Mouse (Mus musculus): ENCODE results near the gene Capn2. TPM values are rescaled to one million over a fixed set of nuclear protein-coding genes. Genes with fewer than 3 reads are reported as not detected.

Capn2 gene
- total and polyA plus RNA-seq, 2 experiments = 9.3 to 27.8 TPM

DNA sequence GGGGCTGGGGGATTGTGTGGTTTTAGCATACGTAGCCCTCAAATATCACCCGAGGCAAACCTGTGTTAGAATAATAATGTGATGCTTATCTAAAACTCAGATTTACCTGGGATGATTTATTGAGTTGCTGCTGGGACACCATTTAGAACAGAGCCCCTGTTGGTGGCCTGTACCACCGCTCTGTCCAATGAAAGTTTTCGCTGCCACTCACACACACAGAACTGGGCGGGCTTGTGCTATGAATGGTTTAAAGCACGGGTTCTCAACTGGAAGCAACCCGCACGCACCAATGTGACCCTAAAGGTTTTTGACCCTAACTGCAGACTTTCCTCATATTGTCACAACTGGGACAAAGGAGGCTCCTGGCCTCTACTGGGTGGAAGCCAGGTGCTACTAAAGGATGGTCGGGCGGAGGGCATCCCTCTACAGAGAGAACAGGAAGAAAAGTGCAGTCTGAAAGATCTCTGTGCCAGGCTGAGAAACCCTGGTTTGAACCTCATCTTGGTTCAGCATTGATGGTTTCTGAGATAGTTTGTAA, 804 bp upstream of the Capn2 start:
- Histone ChIP-seq H3K27ac (replicated peaks; ENCODE audit: insufficient read depth, low read depth, low read length) (no peak overlapping the region), H3K36me3 (ENCODE audit: control insufficient read depth, insufficient read depth, low read length) (no peaks in the 10 kb centered on the region), H3K4me3 (ENCODE audit: insufficient read depth, low read depth, low read length) (no peak overlapping the region), H3K4me1 (ENCODE audit: control insufficient read depth, insufficient read depth, low read length) (0 out of 2 replicates have a peak, but pooled peaks cover 4% of the 10 kb centered on the region), H3K27me3 (ENCODE audit: control insufficient read depth, insufficient read depth, low read length) (no peaks in the 10 kb centered on the region), H3K9ac (ENCODE audit: low read depth, low read length) (no peak overlapping the region), H3K79me2 (ENCODE audit: control insufficient read depth, insufficient read depth, low read length) (peaks cover 11% of the 10 kb centered on the region; the same call in 1 of the 2 replicates)
- TF ChIP-seq CTCF (IDR thresholded peaks at IDR 0.05; ENCODE audit: low read depth, low read length) (no peak), POLR2A (IDR thresholded peaks at IDR 0.05; ENCODE audit: extremely low read depth, insufficient read depth, low read length) (no peak)
- DNase-seq (ENCODE audit: extremely low read depth, low read depth, low spot score) = no peak
- 87% methylated on average over 10 of the region's 10 CpGs for WGBS

DNA sequence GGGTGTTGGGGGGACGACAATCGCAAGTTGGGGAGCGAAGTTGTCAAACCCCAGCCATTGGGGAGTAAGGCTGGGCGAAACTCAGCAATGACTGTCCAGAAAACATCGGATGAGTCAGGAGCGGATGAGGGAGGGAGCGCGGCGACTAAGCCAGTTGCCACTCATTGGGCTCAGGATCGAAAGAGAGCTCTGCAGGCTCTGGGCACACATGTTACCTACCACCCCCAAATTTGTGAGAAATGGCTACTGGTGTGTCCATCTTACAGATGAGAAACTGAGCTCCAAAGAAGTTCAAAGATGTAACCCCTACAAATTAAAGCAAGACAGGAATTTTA, 236 bp upstream of the Capn2 start:
- DNase-seq (ENCODE audit: extremely low read depth, low read depth, low spot score) = no peak
- under 1% methylated on average over 10 of the region's 10 CpGs for WGBS
- H3K27ac ChIP-seq (replicated peaks; ENCODE audit: insufficient read depth, low read depth, low read length) = no peak overlapping the region; the same call in 1 of the 2 replicates
- H3K9ac ChIP-seq (ENCODE audit: low read depth, low read length) = peak overlapping the region; percentile 87
- H3K4me3 ChIP-seq (ENCODE audit: insufficient read depth, low read depth, low read length) = peak overlapping the region; percentile 75
- 0 out of 2 replicates have a peak, but pooled peaks cover 4% of the 10 kb centered on the region for H3K4me1 ChIP-seq (ENCODE audit: control insufficient read depth, insufficient read depth, low read length)
- peaks cover 11% of the 10 kb centered on the region; the same call in 1 of the 2 replicates for H3K79me2 ChIP-seq (ENCODE audit: control insufficient read depth, insufficient read depth, low read length)
- H3K36me3 ChIP-seq (ENCODE audit: control insufficient read depth, insufficient read depth, low read length) = no peaks in the 10 kb centered on the region
- TF ChIP-seq POLR2A (IDR thresholded peaks at IDR 0.05; ENCODE audit: extremely low read depth, insufficient read depth, low read length) (0 out of 2 replicates have a peak, but pooled peaks have one; percentile 4), CTCF (IDR thresholded peaks at IDR 0.05; ENCODE audit: low read depth, low read length) (no peak)
- no peaks in the 10 kb centered on the region for H3K27me3 ChIP-seq (ENCODE audit: control insufficient read depth, insufficient read depth, low read length)

DNA sequence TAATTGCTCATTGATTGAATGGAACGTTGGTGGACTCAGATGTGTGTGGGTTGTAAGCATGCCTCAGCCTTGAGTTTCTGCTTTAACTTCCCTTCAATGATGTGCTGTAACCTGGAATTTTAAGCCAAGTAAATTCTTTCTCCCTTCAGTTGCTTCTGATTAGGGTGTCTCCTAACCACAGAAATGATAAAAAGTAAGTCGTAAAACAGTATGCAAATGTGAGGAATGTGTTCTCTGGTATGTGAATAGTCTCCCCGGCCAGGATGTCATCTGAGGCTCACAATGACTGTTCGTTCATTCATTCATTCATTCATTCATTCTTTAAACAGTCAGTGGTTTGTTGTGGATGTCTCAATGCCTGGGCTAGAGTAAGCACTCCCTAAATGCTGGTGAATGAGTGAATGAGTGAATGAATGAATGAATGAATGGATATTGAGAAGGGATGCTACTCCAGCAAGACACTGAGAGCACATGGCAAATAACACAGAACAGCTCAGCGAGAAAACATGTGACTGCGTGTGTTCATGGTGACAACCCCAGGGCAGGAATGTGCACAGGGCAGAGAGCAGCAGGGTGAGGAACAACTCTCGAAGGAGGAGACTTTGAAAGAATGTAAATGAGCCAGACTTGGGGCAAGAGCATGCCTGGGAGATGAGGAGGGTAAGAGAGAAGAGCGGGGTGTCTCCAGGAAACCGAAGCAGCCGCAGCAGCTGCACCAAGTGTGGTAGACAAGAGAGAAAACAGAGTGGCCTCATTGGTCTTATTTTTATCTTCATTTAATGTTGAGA, 2.4 kb downstream of the Capn2 start:
- H3K27ac ChIP-seq (replicated peaks; ENCODE audit: insufficient read depth, low read depth, low read length) = no peak overlapping the region
- no peak overlapping the region for H3K9ac ChIP-seq (ENCODE audit: low read depth, low read length)
- peaks cover 4% of the 10 kb centered on the region; the same call in 1 of the 2 replicates for H3K4me1 ChIP-seq (ENCODE audit: control insufficient read depth, insufficient read depth, low read length)
- H3K36me3 ChIP-seq (ENCODE audit: control insufficient read depth, insufficient read depth, low read length) = peaks cover 6% of the 10 kb centered on the region; the same call in 1 of the 2 replicates
- peaks cover 15% of the 10 kb centered on the region; the same call in 1 of the 2 replicates for H3K79me2 ChIP-seq (ENCODE audit: control insufficient read depth, insufficient read depth, low read length)
- DNase-seq (ENCODE audit: extremely low read depth, low read depth, low spot score) = no peak
- H3K4me3 ChIP-seq (ENCODE audit: insufficient read depth, low read depth, low read length) = no peak overlapping the region
- no peaks in the 10 kb centered on the region for H3K27me3 ChIP-seq (ENCODE audit: control insufficient read depth, insufficient read depth, low read length)
- WGBS = 78% methylated on average over 10 of the region's 10 CpGs
- TF ChIP-seq CTCF (IDR thresholded peaks at IDR 0.05; ENCODE audit: low read depth, low read length) (no peak), POLR2A (IDR thresholded peaks at IDR 0.05; ENCODE audit: extremely low read depth, insufficient read depth, low read length) (no peak)

DNA sequence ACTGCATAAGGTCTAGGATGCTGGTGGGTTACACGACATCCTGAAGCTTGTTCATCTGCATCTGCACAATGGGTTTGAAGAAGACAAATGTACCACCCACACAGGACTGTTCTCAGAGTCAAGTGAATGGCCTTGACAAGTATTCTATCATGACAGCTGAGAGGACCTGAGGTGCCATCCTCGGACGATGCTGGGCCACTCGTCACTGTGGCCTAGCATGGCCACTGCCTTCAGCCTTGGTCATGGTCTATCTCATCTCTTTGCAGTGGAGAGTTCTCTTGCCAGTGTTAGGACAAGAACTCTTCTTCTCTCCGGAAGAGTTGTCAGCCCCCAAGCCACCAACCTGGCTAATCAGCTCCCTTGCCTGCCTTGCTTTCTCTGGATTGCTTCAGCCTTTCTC, 3.7 kb downstream of the Capn2 start:
- peaks cover 2% of the 10 kb centered on the region; the same call in 1 of the 2 replicates for H3K4me1 ChIP-seq (ENCODE audit: control insufficient read depth, insufficient read depth, low read length)
- no peaks in the 10 kb centered on the region for H3K27me3 ChIP-seq (ENCODE audit: control insufficient read depth, insufficient read depth, low read length)
- peaks cover 6% of the 10 kb centered on the region; the same call in 1 of the 2 replicates for H3K36me3 ChIP-seq (ENCODE audit: control insufficient read depth, insufficient read depth, low read length)
- TF ChIP-seq POLR2A (IDR thresholded peaks at IDR 0.05; ENCODE audit: extremely low read depth, insufficient read depth, low read length) (no peak), CTCF (IDR thresholded peaks at IDR 0.05; ENCODE audit: low read depth, low read length) (no peak)
- no peak overlapping the region for H3K4me3 ChIP-seq (ENCODE audit: insufficient read depth, low read depth, low read length)
- no peak overlapping the region for H3K27ac ChIP-seq (replicated peaks; ENCODE audit: insufficient read depth, low read depth, low read length)
- no peak overlapping the region for H3K9ac ChIP-seq (ENCODE audit: low read depth, low read length)
- no peak for DNase-seq (ENCODE audit: extremely low read depth, low read depth, low spot score)
- peaks cover 15% of the 10 kb centered on the region; the same call in 1 of the 2 replicates for H3K79me2 ChIP-seq (ENCODE audit: control insufficient read depth, insufficient read depth, low read length)
- WGBS = 92% methylated on average over 5 of the region's 5 CpGs

DNA sequence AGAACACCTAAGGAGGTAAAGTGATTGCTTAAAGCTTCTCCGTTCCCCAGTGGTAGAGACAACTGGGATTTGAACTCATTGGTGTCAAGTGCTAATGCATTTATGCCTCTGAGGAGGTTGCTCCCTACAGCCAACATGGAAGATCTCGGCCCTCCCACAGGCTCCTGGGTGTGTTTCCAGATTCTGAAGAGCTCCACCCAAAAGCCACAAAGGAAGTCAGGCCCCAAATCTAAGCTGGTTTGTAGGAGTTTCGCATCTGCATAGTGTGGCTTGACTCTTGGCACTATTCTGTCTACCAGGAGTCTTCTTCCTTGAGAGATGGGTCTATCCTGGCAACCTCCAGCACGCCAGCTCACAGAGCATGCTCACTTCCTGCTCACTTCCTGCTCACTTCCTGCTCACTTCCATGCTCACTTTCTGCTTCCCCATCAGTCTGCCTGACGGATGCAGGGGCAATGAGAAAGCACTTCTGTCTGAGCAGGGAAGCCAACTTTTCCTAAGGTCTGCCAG, 4.5 kb downstream of the Capn2 start:
- Histone ChIP-seq H3K27ac (replicated peaks; ENCODE audit: insufficient read depth, low read depth, low read length) (no peak overlapping the region), H3K36me3 (ENCODE audit: control insufficient read depth, insufficient read depth, low read length) (peaks cover 6% of the 10 kb centered on the region; the same call in 1 of the 2 replicates), H3K27me3 (ENCODE audit: control insufficient read depth, insufficient read depth, low read length) (no peaks in the 10 kb centered on the region), H3K4me1 (ENCODE audit: control insufficient read depth, insufficient read depth, low read length) (peaks cover 2% of the 10 kb centered on the region; the same call in 1 of the 2 replicates), H3K4me3 (ENCODE audit: insufficient read depth, low read depth, low read length) (no peak overlapping the region), H3K9ac (ENCODE audit: low read depth, low read length) (no peak overlapping the region), H3K79me2 (ENCODE audit: control insufficient read depth, insufficient read depth, low read length) (peaks cover 15% of the 10 kb centered on the region; the same call in 1 of the 2 replicates)
- TF ChIP-seq CTCF (IDR thresholded peaks at IDR 0.05; ENCODE audit: low read depth, low read length) (no peak), POLR2A (IDR thresholded peaks at IDR 0.05; ENCODE audit: extremely low read depth, insufficient read depth, low read length) (no peak)
- WGBS = 87% methylated on average over 5 of the region's 5 CpGs
- no peak for DNase-seq (ENCODE audit: extremely low read depth, low read depth, low spot score)
